Mouse (Mus musculus): Measurements from ENCODE around the gene Zbtb24.

Gene Zbtb24

GRCm38 (mm10) chr10:41461057-41461722, 11.0 kb downstream of the Zbtb24 start:
- no peak for ATAC-seq (ENCODE audit: insufficient number of reproducible peaks, low FRiP score, low TSS enrichment)

GRCm38 (mm10) chr10:41464401-41464955, 14.3 kb downstream of the Zbtb24 start:
- no peak for ATAC-seq (ENCODE audit: insufficient number of reproducible peaks, low FRiP score, low TSS enrichment)

GRCm38 (mm10) chr10:41467325-41467724, 17.1 kb downstream of the Zbtb24 start:
- no peak for ATAC-seq (ENCODE audit: insufficient number of reproducible peaks, low FRiP score, low TSS enrichment)

GRCm38 (mm10) chr10:41470693-41471092, 20.5 kb downstream of the Zbtb24 start:
- ATAC-seq (ENCODE audit: insufficient number of reproducible peaks, low FRiP score, low TSS enrichment) = no peak

- no peak for ATAC-seq (ENCODE audit: insufficient number of reproducible peaks, low FRiP score, low TSS enrichment)
Measured at GRCm38 (mm10) chr10:41472534-41472933, 22.4 kb downstream of the Zbtb24 start.

GRCm38 (mm10) chr10:41472962-41473481, 22.8 kb downstream of the Zbtb24 start:
- ATAC-seq (ENCODE audit: insufficient number of reproducible peaks, low FRiP score, low TSS enrichment) = no peak

- ATAC-seq (ENCODE audit: insufficient number of reproducible peaks, low FRiP score, low TSS enrichment) = no peak
Measured at GRCm38 (mm10) chr10:41473782-41474468, 23.7 kb downstream of the Zbtb24 start.

- ATAC-seq (ENCODE audit: insufficient number of reproducible peaks, low FRiP score, low TSS enrichment) = no peak
Measured at GRCm38 (mm10) chr10:41474981-41475391, 24.8 kb downstream of the Zbtb24 start.

GRCm38 (mm10) chr10:41476171-41477017, 26.2 kb downstream of the Zbtb24 start, which contains the start of gene Mical1:
TSS of gene Mical1 (plus strand) at chr10:41476314.
- ATAC-seq (ENCODE audit: insufficient number of reproducible peaks, low FRiP score, low TSS enrichment) = peak; percentile 28; the same call in 1 of the 2 replicates

- ATAC-seq (ENCODE audit: insufficient number of reproducible peaks, low FRiP score, low TSS enrichment) = no peak
Measured at GRCm38 (mm10) chr10:41477018-41477277, 26.8 kb downstream of the Zbtb24 start.

GRCm38 (mm10) chr10:41477278-41478181, 27.3 kb downstream of the Zbtb24 start:
- no peak for ATAC-seq (ENCODE audit: insufficient number of reproducible peaks, low FRiP score, low TSS enrichment)

- no peak for ATAC-seq (ENCODE audit: insufficient number of reproducible peaks, low FRiP score, low TSS enrichment)
Measured at GRCm38 (mm10) chr10:41479961-41480360, 29.8 kb downstream of the Zbtb24 start.

GRCm38 (mm10) chr10:41480938-41481880, 31.0 kb downstream of the Zbtb24 start:
- no peak for ATAC-seq (ENCODE audit: insufficient number of reproducible peaks, low FRiP score, low TSS enrichment)

- ATAC-seq (ENCODE audit: insufficient number of reproducible peaks, low FRiP score, low TSS enrichment) = peak; percentile 65
Measured at GRCm38 (mm10) chr10:41482446-41482845, 32.3 kb downstream of the Zbtb24 start.

- no peak for ATAC-seq (ENCODE audit: insufficient number of reproducible peaks, low FRiP score, low TSS enrichment)
Measured at GRCm38 (mm10) chr10:41485778-41486177, 35.6 kb downstream of the Zbtb24 start.

GRCm38 (mm10) chr10:41486506-41487170, 36.5 kb downstream of the Zbtb24 start:
- no peak for ATAC-seq (ENCODE audit: insufficient number of reproducible peaks, low FRiP score, low TSS enrichment)

- no peak for ATAC-seq (ENCODE audit: insufficient number of reproducible peaks, low FRiP score, low TSS enrichment)
Measured at GRCm38 (mm10) chr10:41488877-41489276, 38.7 kb downstream of the Zbtb24 start.

GRCm38 (mm10) chr10:41489294-41489693, 39.1 kb downstream of the Zbtb24 start:
- ATAC-seq (ENCODE audit: insufficient number of reproducible peaks, low FRiP score, low TSS enrichment) = no peak
